Mouse (Mus musculus): ENCODE results near the gene Fance. TPM values are rescaled to one million over a fixed set of nuclear protein-coding genes. Genes with fewer than 3 reads are reported as not detected.
A peak's percentile ranks its signal among the peaks of the same experiment; 100 is the strongest.

Gene Fance
- polyA plus RNA-seq, 1 experiment from 2014 or later = 22.1 TPM

DNA sequence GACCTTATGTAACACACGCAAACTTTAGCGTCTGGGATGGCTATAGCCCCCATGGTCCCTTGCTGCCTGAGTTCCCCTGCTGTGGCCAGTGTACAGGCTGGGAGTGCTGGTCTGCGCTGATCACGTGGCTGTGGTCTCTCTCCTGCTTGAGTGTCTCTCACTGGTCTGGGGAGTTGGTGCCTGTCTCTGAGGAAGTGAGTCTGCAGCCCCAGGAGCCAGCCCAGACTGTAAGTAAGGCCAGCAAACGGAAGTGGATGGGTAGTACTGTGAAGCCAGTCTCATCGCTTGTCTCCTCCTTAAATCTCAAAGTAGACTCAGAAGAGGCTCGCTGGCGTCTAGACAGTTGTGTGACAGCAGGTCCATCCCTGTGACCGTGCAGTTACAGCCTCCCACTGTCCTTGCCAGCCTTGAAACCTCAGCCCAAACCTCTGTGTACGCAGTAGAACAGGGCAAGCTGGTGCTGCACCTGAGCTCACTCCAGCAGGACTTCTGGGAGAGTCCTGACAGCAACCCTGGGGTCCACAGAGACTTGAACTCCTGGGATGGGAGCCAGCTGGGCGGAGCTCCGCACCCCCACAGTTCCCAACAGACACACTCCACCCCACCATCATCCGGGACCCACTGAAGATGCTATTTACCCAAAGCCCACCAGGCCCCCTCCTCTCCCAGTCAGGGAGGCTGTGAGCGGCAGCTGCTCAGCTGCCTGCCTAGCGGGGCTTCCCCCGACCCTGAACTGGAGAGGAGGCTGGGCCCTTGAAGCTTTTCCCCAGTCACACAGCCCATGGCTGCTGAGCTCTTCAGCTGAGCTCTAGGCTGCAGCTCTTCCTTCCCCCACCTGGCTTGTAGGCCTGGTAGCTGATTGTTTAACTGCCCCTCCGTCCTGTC, 18.6 kb upstream of the Fance start:
- Histone ChIP-seq H3K36me3 (peaks cover 57% of the 10 kb centered on the region), H3K9ac (no peak overlapping the region; the same call in 1 of the 2 replicates), H3K9me3 (replicated peaks) (no peaks in the 10 kb centered on the region), H3K4me2 (no peak overlapping the region), H3K27me3 (replicated peaks) (0 out of 2 replicates have a peak, but pooled peaks cover 3% of the 10 kb centered on the region), H3K27ac (no peak overlapping the region), H3K4me1 (peaks cover 42% of the 10 kb centered on the region), H3K4me3 (no peak overlapping the region)
- WGBS (ENCODE audit: insufficient replicate concordance) = 54% methylated on average over 17 of the region's 17 CpGs
- peak; percentile 40; the same call in 1 of the 2 replicates for ATAC-seq

DNA sequence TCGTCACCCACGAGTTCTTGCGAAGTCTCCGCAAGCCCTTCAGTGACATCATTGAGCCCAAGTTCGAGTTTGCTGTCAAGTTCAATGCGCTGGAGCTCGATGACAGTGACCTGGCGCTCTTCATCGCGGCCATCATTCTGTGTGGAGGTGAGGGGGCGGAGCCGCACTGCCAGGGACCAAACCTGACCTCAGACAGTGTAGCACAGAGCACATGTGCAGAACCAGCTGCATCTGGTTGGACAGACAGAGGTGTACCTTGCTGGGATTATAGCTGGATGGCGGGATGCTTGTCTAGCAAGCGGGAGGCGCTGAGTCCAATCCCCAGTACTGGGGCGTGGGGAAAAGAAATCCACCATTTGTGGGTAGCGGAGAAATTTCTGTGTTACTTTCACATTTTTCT, 14.4 kb upstream of the Fance start:
- no peak for ATAC-seq

DNA sequence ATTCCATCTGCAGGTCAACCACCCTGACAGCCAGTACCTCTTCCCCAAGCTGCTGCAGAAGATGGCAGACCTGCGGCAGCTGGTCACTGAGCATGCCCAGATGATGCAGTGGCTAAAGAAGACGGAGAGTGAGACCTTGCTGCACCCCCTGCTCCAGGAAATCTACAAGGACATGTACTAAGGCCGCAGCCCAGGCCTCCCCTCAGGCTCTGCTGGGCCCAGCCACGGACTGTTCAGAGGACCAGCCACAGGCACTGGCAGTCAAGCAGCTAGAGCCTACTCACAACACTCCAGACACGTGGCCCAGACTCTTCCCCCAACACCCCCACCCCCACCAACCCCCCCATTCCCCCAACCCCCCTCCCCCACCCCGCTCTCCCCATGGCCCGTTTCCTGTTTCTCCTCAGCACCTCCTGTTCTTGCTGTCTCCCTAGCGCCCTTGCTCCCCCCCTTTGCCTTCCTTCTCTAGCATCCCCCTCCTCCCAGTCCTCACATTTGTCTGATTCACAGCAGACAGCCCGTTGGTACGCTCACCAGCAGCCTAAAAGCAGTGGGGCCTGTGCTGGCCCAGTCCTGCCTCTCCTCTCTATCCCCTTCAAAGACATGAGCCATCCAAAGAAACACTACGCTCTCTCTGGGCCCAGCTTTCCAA, 13.5 kb upstream of the Fance start:
- no peak overlapping the region for H3K9ac ChIP-seq
- no peak overlapping the region for H3K4me2 ChIP-seq
- no peak overlapping the region for H3K4me3 ChIP-seq
- 65% methylated on average over 11 of the region's 11 CpGs for WGBS (ENCODE audit: insufficient replicate concordance)
- ATAC-seq = no peak; the same call in 1 of the 2 replicates
- peaks cover 14% of the 10 kb centered on the region; the same call in 1 of the 2 replicates for H3K4me1 ChIP-seq
- peaks cover 52% of the 10 kb centered on the region for H3K36me3 ChIP-seq
- H3K27me3 ChIP-seq (replicated peaks) = 0 out of 2 replicates have a peak, but pooled peaks cover 9% of the 10 kb centered on the region
- H3K9me3 ChIP-seq (replicated peaks) = no peaks in the 10 kb centered on the region
- H3K27ac ChIP-seq = 0 out of 2 replicates have a peak overlapping the region, but pooled peaks have one; percentile 8

More for the DNA sequence above, 14.4 kb upstream of the Fance start:
- Histone ChIP-seq H3K4me3 (no peak overlapping the region), H3K27me3 (replicated peaks) (0 out of 2 replicates have a peak, but pooled peaks cover 9% of the 10 kb centered on the region), H3K27ac (no peak overlapping the region), H3K9me3 (replicated peaks) (no peaks in the 10 kb centered on the region), H3K4me1 (peaks cover 23% of the 10 kb centered on the region), H3K36me3 (peaks cover 53% of the 10 kb centered on the region), H3K4me2 (no peak overlapping the region), H3K9ac (no peak overlapping the region)
- WGBS (ENCODE audit: insufficient replicate concordance) = 89% methylated on average over 17 of the region's 17 CpGs

DNA sequence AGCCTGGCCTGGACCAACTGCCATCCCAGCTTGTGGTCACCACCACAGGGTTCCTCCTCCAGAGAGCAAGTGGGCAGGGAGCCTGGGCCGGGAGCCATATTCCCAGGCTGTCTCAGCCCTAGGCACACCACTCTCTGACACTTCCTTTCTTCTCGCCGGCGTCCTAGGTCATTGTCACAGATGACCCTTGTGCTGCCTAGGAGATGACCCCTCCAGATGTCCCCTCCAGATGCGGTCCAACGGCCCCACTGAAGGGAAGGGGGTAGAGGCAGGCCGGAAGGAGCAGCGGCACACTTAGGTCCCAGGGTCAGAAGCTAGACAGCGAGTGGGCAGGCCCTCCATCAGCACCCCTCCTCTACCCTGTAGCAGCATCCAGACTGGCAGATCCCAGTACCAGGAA, 13.0 kb upstream of the Fance start:
- peak; percentile 28; the same call in 1 of the 2 replicates for ATAC-seq
- H3K27me3 ChIP-seq (replicated peaks) = 0 out of 2 replicates have a peak, but pooled peaks cover 9% of the 10 kb centered on the region
- H3K9me3 ChIP-seq (replicated peaks) = no peaks in the 10 kb centered on the region
- peaks cover 12% of the 10 kb centered on the region; the same call in 1 of the 2 replicates for H3K4me1 ChIP-seq
- no peak overlapping the region for H3K4me2 ChIP-seq
- no peak overlapping the region for H3K27ac ChIP-seq
- peaks cover 47% of the 10 kb centered on the region for H3K36me3 ChIP-seq
- 67% methylated on average over 9 of the region's 9 CpGs for WGBS (ENCODE audit: insufficient replicate concordance)
- no peak overlapping the region for H3K4me3 ChIP-seq
- H3K9ac ChIP-seq = no peak overlapping the region

DNA sequence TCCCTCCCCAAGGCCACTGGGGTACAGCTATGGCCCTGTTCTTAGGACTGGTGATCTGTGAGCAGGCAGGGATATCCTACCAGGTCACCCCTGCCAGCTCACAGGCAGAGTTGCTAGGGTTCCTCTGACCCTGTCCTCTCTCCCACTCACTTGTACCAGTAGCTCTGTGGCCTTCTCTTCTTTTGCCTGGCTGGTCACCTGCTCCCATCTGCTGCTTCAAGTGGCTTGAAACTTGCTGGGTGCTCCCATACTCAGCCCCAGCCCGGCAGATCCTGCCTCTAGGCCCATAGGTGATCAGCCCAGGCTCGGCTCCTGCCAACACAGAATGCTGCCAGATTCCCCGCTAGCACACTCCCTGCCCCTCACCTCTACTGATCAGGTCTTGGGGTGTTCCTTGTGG, 12.5 kb upstream of the Fance start:
- H3K9ac ChIP-seq = no peak overlapping the region
- peaks cover 12% of the 10 kb centered on the region; the same call in 1 of the 2 replicates for H3K4me1 ChIP-seq
- ATAC-seq = peak; percentile 33; the same call in 1 of the 2 replicates
- no peak overlapping the region for H3K4me2 ChIP-seq
- 0 out of 2 replicates have a peak, but pooled peaks cover 9% of the 10 kb centered on the region for H3K27me3 ChIP-seq (replicated peaks)
- H3K36me3 ChIP-seq = peaks cover 41% of the 10 kb centered on the region
- H3K9me3 ChIP-seq (replicated peaks) = no peaks in the 10 kb centered on the region
- H3K4me3 ChIP-seq = no peak overlapping the region
- 73% methylated on average over 3 of the region's 3 CpGs for WGBS (ENCODE audit: insufficient replicate concordance)
- no peak overlapping the region for H3K27ac ChIP-seq

DNA sequence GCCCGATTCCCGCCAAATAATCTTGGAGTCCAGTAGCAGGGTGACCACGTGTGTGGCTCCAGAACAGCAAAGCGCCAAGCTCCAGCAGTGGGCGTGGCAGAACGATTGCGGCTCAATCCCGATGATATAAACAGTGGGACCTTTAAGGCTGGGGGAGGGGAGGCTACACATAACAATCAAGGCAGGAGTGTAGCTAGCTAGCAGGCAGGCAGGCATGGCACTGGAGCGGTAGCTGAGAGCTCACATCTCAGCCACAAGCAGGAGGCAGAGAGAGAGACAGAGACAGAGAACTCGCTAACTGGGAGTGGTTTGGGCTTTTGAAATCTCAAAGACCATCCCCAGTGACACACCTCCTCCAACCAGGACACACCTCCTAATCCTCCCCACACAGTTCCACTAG, 8.1 kb upstream of the Fance start:
- Histone ChIP-seq H3K36me3 (peaks cover 7% of the 10 kb centered on the region), H3K9ac (no peak overlapping the region), H3K4me3 (no peak overlapping the region), H3K27ac (no peak overlapping the region), H3K4me2 (no peak overlapping the region), H3K4me1 (peaks cover 11% of the 10 kb centered on the region), H3K9me3 (replicated peaks) (no peaks in the 10 kb centered on the region), H3K27me3 (replicated peaks) (0 out of 2 replicates have a peak, but pooled peaks cover 6% of the 10 kb centered on the region)
- WGBS (ENCODE audit: insufficient replicate concordance) = 66% methylated on average over 10 of the region's 10 CpGs
- no peak for ATAC-seq

DNA sequence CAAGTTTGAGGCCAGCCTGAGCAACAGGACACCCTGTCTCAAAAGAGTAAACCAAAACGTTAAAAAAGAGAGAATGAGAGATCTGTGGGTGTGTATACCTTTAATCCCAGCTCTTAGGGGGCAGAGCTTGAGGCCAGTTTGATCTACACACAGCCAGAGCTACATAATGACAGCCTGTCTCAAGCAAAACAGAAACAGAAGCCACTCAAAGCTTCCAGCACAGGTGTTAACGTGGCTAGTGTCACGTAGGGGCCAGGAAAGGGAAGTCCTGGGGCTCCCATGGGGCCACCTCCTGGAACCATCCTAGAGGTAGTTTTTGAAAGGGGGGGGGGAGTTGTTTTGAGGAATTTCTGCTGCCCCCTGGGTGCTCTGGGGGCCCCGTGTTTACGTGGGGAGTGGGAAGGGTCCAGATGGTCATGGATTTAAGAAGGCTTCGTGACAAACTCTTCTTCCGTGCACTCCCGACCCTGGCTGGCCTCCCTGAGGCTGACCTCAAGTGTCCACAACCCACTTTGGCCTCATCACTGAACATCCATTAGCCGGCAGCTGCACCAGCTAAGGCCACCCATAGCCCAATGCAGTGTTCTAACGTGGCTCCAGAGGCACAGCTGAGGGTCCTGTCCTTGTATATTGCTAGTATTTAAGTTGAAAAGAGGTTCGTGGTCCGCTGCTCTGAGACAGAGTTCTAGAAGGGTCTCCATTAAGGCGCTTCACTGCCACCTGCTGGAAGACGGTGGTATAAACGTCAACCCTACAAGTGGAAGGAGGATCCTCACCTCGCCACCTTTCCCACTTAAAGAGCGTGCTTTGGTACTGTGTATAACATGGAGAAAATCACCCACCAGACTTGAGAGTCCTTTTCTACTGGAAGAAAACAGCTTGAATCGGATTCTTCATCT, 4.8 kb upstream of the Fance start:
- 13% methylated on average over 18 of the region's 18 CpGs for WGBS (ENCODE audit: insufficient replicate concordance)
- Histone ChIP-seq H3K4me2 (peak overlapping the region; percentile 46), H3K9ac (peak overlapping the region; percentile 40; the same call in 1 of the 2 replicates)

DNA sequence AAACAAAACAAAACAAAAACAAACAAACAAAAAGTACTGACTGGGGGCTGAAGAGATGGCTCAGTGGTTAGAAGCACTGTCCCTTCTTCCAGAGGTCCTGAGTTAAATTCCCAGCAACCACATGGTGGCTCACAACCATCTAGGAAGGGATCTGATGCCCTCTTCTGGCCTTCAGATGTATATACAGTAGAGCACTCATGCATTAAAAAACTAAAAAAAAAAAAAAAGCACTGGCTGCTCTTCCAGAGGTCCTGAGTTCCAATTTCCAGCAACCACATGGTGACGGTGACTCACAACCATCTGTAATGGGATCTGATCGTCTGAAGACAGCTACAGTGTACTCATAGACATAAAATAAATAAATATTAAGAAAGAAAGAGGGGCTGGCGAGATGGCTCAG, 2.5 kb upstream of the Fance start:
- Histone ChIP-seq H3K9ac (no peak overlapping the region), H3K9me3 (replicated peaks) (no peaks in the 10 kb centered on the region), H3K36me3 (peaks cover 5% of the 10 kb centered on the region), H3K27ac (no peak overlapping the region), H3K4me2 (no peak overlapping the region), H3K27me3 (replicated peaks) (no peaks in the 10 kb centered on the region), H3K4me3 (no peak overlapping the region), H3K4me1 (peaks cover 45% of the 10 kb centered on the region)
- WGBS (ENCODE audit: insufficient replicate concordance) = 75% methylated on average over 3 of the region's 3 CpGs
- ATAC-seq = no peak

More for the DNA sequence above, 4.8 kb upstream of the Fance start:
- Histone ChIP-seq H3K36me3 (no peaks in the 10 kb centered on the region), H3K27ac (no peak overlapping the region), H3K27me3 (replicated peaks) (no peaks in the 10 kb centered on the region), H3K9me3 (replicated peaks) (no peaks in the 10 kb centered on the region), H3K4me3 (no peak overlapping the region), H3K4me1 (peaks cover 24% of the 10 kb centered on the region)
- no peak for ATAC-seq

DNA sequence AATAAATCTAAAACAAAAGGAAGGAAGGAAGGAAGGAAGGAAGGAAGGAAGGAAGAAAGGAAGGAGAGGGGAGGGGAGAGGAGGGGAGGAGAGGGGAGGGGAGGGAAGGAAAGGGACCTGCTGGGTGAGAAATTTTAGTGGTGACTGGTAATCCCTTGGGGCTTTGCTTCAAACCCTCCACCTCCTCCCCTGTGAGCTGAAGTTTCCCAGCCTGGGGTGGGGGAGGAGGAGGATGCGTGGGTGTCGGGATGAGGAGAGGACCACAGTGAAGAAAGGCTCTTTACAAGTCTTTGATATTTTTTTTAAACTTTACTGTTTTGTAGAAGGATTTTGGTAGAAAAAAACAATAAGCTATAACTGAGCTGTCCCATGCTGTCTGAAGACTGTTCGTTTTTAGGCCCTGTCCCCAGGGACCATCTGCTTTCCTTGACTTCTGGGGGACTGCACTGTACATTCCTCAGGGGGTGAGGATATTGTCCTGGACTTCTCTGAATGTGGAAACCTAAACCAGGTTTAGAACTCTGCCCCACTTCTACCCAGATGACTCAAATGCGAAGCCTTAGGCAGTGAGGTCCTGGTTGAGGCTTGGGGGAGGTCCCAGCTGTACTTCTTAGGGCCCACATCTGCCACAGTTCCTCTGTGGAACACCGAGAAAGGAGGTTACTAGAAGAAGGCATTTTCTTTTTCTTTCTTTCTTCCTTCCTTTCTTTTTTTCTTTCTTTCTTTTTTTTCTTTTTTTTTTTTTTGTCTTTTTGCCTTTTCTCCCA, 1.8 kb upstream of the Fance start:
- WGBS (ENCODE audit: insufficient replicate concordance) = 72% methylated on average over 5 of the region's 5 CpGs
- Histone ChIP-seq H3K9me3 (replicated peaks) (no peaks in the 10 kb centered on the region), H3K4me2 (no peak overlapping the region), H3K4me3 (no peak overlapping the region), H3K9ac (peak overlapping the region; percentile 32; the same call in 1 of the 2 replicates), H3K4me1 (peaks cover 52% of the 10 kb centered on the region), H3K27ac (peak overlapping the region; percentile 73), H3K36me3 (peaks cover 12% of the 10 kb centered on the region), H3K27me3 (replicated peaks) (no peaks in the 10 kb centered on the region)
- ATAC-seq = no peak

DNA sequence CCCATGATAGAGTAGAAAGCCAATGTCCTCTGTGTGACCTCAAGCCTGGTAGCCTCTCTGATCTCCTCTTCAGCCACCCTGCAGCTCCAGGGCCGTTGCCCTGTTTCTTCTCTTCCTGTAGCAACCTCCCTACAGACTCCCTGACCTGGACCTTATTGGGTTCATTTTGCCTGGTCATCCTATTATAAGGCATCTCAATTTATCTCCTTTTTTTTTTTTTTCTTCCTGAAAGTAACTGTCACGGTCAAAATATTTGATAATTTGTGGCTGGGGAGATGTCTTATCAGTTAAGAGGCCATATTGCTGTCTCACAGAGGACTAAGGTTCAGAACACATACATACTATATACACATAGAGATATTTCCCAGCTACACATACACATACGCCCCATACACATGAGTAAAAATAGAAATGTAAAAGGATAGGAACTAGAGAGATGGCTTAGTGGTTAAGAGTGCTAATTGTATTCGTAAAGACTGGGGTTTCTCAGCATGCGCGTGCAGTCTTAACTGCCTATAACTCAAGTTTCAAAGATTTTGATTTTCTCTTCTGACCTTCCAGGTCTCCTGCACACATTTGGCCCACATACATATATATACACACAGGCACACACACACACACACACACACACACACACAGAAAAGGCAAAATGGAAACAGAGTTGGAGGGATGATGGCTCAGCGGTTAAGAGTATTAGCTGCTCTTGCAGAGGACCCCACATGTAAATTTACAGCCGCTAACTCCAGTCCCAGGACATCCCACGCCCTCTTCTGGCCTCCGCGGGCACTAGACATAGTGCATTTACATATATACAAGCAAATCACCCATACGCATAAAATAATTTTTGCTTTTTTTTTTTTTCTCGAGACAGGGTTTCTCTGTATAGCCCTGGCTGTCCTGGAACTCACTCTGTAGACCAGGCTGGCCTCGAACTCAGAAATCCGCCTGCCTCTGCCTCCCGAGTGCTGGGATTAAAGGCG, 797 bp upstream of the Fance start:
- Histone ChIP-seq H3K4me1 (peaks cover 62% of the 10 kb centered on the region), H3K27ac (peak overlapping the region; percentile 75), H3K4me2 (peak overlapping the region; percentile 96), H3K9me3 (replicated peaks) (no peaks in the 10 kb centered on the region), H3K9ac (peak overlapping the region; percentile 66), H3K27me3 (replicated peaks) (no peaks in the 10 kb centered on the region), H3K4me3 (peak overlapping the region; percentile 46), H3K36me3 (peaks cover 22% of the 10 kb centered on the region)
- ATAC-seq = peak; percentile 3
- 17% methylated on average over 17 of the region's 17 CpGs for WGBS (ENCODE audit: insufficient replicate concordance)

Measured in liver, embryonic 12.5 days (tissue).